Mouse (Mus musculus) limb, embryonic 11.5 days (tissue): ENCODE data around the gene Gstz1. TPM values are rescaled to one million over a fixed set of nuclear protein-coding genes. Genes with fewer than 3 reads are reported as not detected.

Source experiments
- ATAC-seq: fragments of 200-750 bp; cut with Nextera tagmentation; 2 replicates; pipeline ENCODE4 v1.8.0; 2017; ENCODE audit warnings: low read depth; ENCODE audit not compliant: insufficient number of reproducible peaks, low FRiP score, low TSS enrichment
- DNase-seq: peaks from one replicate; pipeline ENCODE4 v3.0.0-alpha.2; 2015; ENCODE audit warnings: low spot score
- H3K27ac ChIP-seq: fragments of 300-500 bp; sonication (generic); replicated peaks from 2 replicates; pipeline ENCODE4 v1.5.1; 2014; ENCODE audit warnings: low read depth, mild to moderate bottlenecking, low read length
- H3K27me3 ChIP-seq: fragments of 300-500 bp; sonication (generic); 2 replicates; pipeline ENCODE4 v1.6.1; 2014; ENCODE audit warnings: mild to moderate bottlenecking, low read length, mixed read lengths; ENCODE audit not compliant: control insufficient read depth, insufficient read depth
- H3K36me3 ChIP-seq: fragments of 300-500 bp; sonication (generic); 2 replicates; pipeline ENCODE4 v1.6.1; 2014; ENCODE audit warnings: mild to moderate bottlenecking, low read length, moderate library complexity, mixed read lengths; ENCODE audit not compliant: control insufficient read depth, insufficient read depth
- H3K4me1 ChIP-seq: fragments of 300-500 bp; sonication (generic); 2 replicates; pipeline ENCODE4 v1.6.1; 2014; ENCODE audit warnings: low read length, mixed read lengths; ENCODE audit not compliant: control insufficient read depth, insufficient read depth
- H3K4me2 ChIP-seq: fragments of 300-500 bp; sonication (generic); 2 replicates; pipeline ENCODE4 v1.6.1; 2014; ENCODE audit warnings: low read depth, mild to moderate bottlenecking, moderate library complexity; ENCODE audit not compliant: severe bottlenecking
- H3K4me3 ChIP-seq: fragments of 300-500 bp; sonication (generic); 2 replicates; pipeline ENCODE4 v1.5.1; 2014; ENCODE audit warnings: low read depth, low read length
- H3K9ac ChIP-seq: fragments of 300-500 bp; sonication (generic); 2 replicates; pipeline ENCODE4 v1.6.1; 2014; ENCODE audit warnings: mild to moderate bottlenecking, low read length
- H3K9me3 ChIP-seq: fragments of 300-500 bp; sonication (generic); 2 replicates; pipeline ENCODE4 v1.6.1; 2016; ENCODE audit warnings: low read length; ENCODE audit not compliant: control insufficient read depth
- WGBS: fragments of 180-500 bp; shearing (Covaris S2); extraction: QIAGEN DNeasy Blood & Tissue Kit; methylation state at CpG from one replicate; pipeline ENCODE4 v1.1.7; 2014; 5-methylcytosine and 5-hydroxymethylcytosine counted together
- polyA plus RNA-seq: library from polyadenylated mRNA; unstranded; fragments of >200 nt; fragmentation: Nextera tagmentation; extraction: Ambion mirVana; gene quantifications from 2 replicates; pipeline ENCODE4 v1.2.1, GENCODE M21; 2014

The Gstz1 gene
- polyA plus RNA-seq, 1 experiment from 2014 or later, result 38.0 TPM

- Histone ChIP-seq H3K4me1 (peaks cover 10% of the 10 kb centered on the region), H3K36me3 (no peaks in the 10 kb centered on the region; the same call in 1 of the 2 replicates), H3K9ac (no peak overlapping the region), H3K27ac (peak overlapping the region; percentile 48; the same call in 1 of the 2 replicates), H3K27me3 (no peaks in the 10 kb centered on the region), H3K4me2 (no peak overlapping the region; the same call in 1 of the 2 replicates), H3K9me3 (no peaks in the 10 kb centered on the region), H3K4me3 (no peak overlapping the region)
- 54% methylated on average over 4 of the region's 4 CpGs for WGBS
- ATAC-seq (peak; percentile 73), DNase-seq (peak; percentile 44)
Measured at GRCm38 (mm10) chr12:87175194-87175946, 28.4 kb downstream of the Gstz1 start.

GRCm38 (mm10) chr12:87177631-87178030, 30.7 kb downstream of the Gstz1 start:
- Histone ChIP-seq H3K4me1 (peaks cover 10% of the 10 kb centered on the region), H3K27ac (no peak overlapping the region), H3K4me2 (no peak overlapping the region), H3K9me3 (no peaks in the 10 kb centered on the region), H3K27me3 (no peaks in the 10 kb centered on the region), H3K4me3 (no peak overlapping the region), H3K36me3 (no peaks in the 10 kb centered on the region; the same call in 1 of the 2 replicates), H3K9ac (no peak overlapping the region)
- ATAC-seq (no peak), DNase-seq (no peak)
- 90% methylated on average over 4 of the region's 4 CpGs for WGBS

GRCm38 (mm10) chr12:87193008-87193407, 46.0 kb downstream of the Gstz1 start:
- H3K4me3 ChIP-seq, result no peak overlapping the region
- no peaks in the 10 kb centered on the region for H3K4me1 ChIP-seq
- H3K4me2 ChIP-seq, result no peak overlapping the region
- H3K36me3 ChIP-seq, result no peaks in the 10 kb centered on the region
- H3K9me3 ChIP-seq, result no peaks in the 10 kb centered on the region
- no peak overlapping the region for H3K27ac ChIP-seq
- ATAC-seq (no peak), DNase-seq (no peak)
- H3K27me3 ChIP-seq, result no peaks in the 10 kb centered on the region
- H3K9ac ChIP-seq, result no peak overlapping the region
- 91% methylated on average over 3 of the region's 3 CpGs for WGBS

- Histone ChIP-seq H3K27me3 (no peaks in the 10 kb centered on the region), H3K36me3 (no peaks in the 10 kb centered on the region), H3K4me1 (no peaks in the 10 kb centered on the region), H3K4me3 (no peak overlapping the region), H3K4me2 (no peak overlapping the region), H3K27ac (no peak overlapping the region), H3K9me3 (no peaks in the 10 kb centered on the region), H3K9ac (no peak overlapping the region)
- WGBS, result 86% methylated on average over 1 of the region's 1 CpGs
- DNase-seq, result no peak
- no peak for ATAC-seq
Measured at GRCm38 (mm10) chr12:87195069-87195468, 48.1 kb downstream of the Gstz1 start.

- no peak for ATAC-seq
- H3K4me2 ChIP-seq, result no peak overlapping the region
- no peaks in the 10 kb centered on the region for H3K4me1 ChIP-seq
- H3K9ac ChIP-seq, result no peak overlapping the region
- no peaks in the 10 kb centered on the region for H3K27me3 ChIP-seq
- H3K9me3 ChIP-seq, result no peaks in the 10 kb centered on the region
- no peaks in the 10 kb centered on the region for H3K36me3 ChIP-seq
- DNase-seq, result no peak
- H3K27ac ChIP-seq, result no peak overlapping the region
- H3K4me3 ChIP-seq, result no peak overlapping the region
Measured at GRCm38 (mm10) chr12:87196310-87196709, 49.3 kb downstream of the Gstz1 start.

GRCm38 (mm10) chr12:87198792-87199191, 51.8 kb downstream of the Gstz1 start:
- Histone ChIP-seq H3K4me3 (peak overlapping the region; percentile 75; the same call in 1 of the 2 replicates), H3K9ac (no peak overlapping the region)

GRCm38 (mm10) chr12:87199206-87199972, 52.4 kb downstream of the Gstz1 start, which contains the start of gene Samd15:
Samd15 (plus strand) TSS chr12:87199723.
- H3K9me3 ChIP-seq, result no peaks in the 10 kb centered on the region
- ATAC-seq, result peak; percentile 41; the same call in 1 of the 2 replicates
- H3K9ac ChIP-seq, result peak within 1 kb of the TSS; percentile 87
- 2% methylated on average over 28 of the region's 38 CpGs for WGBS
- H3K27ac ChIP-seq, result 0 out of 2 replicates have a peak within 1 kb of the TSS, but pooled peaks have one; percentile 21
- no peaks in the 10 kb centered on the region for H3K36me3 ChIP-seq
- DNase-seq, result peak; percentile 63
- no peaks in the 10 kb centered on the region for H3K27me3 ChIP-seq
- peak within 1 kb of the TSS; percentile 95 for H3K4me2 ChIP-seq
- H3K4me3 ChIP-seq, result peak within 1 kb of the TSS; percentile 75
- H3K4me1 ChIP-seq, result no peaks in the 10 kb centered on the region

More at GRCm38 (mm10) chr12:87198792-87199191, 51.8 kb downstream of the Gstz1 start:
- ATAC-seq, result no peak
- Histone ChIP-seq H3K4me2 (peak overlapping the region; percentile 95), H3K36me3 (no peaks in the 10 kb centered on the region), H3K4me1 (no peaks in the 10 kb centered on the region), H3K27me3 (no peaks in the 10 kb centered on the region), H3K9me3 (no peaks in the 10 kb centered on the region), H3K27ac (no peak overlapping the region)
- no peak for DNase-seq
- WGBS, result 66% methylated on average over 6 of the region's 6 CpGs

- ATAC-seq, result peak; percentile 92
- WGBS, result 1% methylated on average over 44 of the region's 70 CpGs
- peak within 1 kb of the TSS; percentile 87 for H3K9ac ChIP-seq
Measured at GRCm38 (mm10) chr12:87199973-87200586, 53.1 kb downstream of the Gstz1 start, which contains the start of gene Tmed8. Tmed8 (minus strand) TSS chr12:87200454.

More at GRCm38 (mm10) chr12:87199973-87200586, 53.1 kb downstream of the Gstz1 start, which contains the start of gene Tmed8:
- Histone ChIP-seq H3K36me3 (no peaks in the 10 kb centered on the region), H3K9me3 (no peaks in the 10 kb centered on the region), H3K4me2 (peak within 1 kb of the TSS; percentile 95), H3K27ac (0 out of 2 replicates have a peak within 1 kb of the TSS, but pooled peaks have one; percentile 21), H3K4me3 (peak within 1 kb of the TSS; percentile 75), H3K27me3 (no peaks in the 10 kb centered on the region), H3K4me1 (no peaks in the 10 kb centered on the region)
- peak; percentile 77 for DNase-seq
